Mouse (Mus musculus): ENCODE results near the gene Gnrhr. TPM values are rescaled to one million over a fixed set of nuclear protein-coding genes. Genes with fewer than 3 reads are reported as not detected.

Gnrhr gene
- polyA plus RNA-seq, 1 experiment: not detected

GRCm38 (mm10) chr5:86190290-86190689, 7.4 kb downstream of the Gnrhr start:
- Histone ChIP-seq H3K4me1 (ENCODE audit: control insufficient read depth, insufficient read depth, insufficient read length, low read length) (no peaks in the 10 kb centered on the region), H3K27me3 (ENCODE audit: control insufficient read depth, insufficient read depth, low read length) (no peaks in the 10 kb centered on the region), H3K4me3 (ENCODE audit: low read depth, low read length) (no peak overlapping the region), H3K36me3 (ENCODE audit: control insufficient read depth, insufficient read depth, low read length) (no peaks in the 10 kb centered on the region), H3K27ac (ENCODE audit: insufficient read depth, low read depth, low read length) (no peak overlapping the region)
- 62% methylated on average over 15 of the region's 15 CpGs for WGBS
- TF ChIP-seq CTCF (IDR thresholded peaks at IDR 0.05; ENCODE audit: extremely low read depth, insufficient read length, insufficient replicate concordance, low read depth, low read length): no peak
- TF ChIP-seq POLR2A (IDR thresholded peaks at IDR 0.05; ENCODE audit: low read depth, low read length): no peak

- Histone ChIP-seq H3K27me3 (ENCODE audit: control insufficient read depth, insufficient read depth, low read length) (no peaks in the 10 kb centered on the region), H3K4me1 (ENCODE audit: control insufficient read depth, insufficient read depth, insufficient read length, low read length) (no peaks in the 10 kb centered on the region), H3K27ac (ENCODE audit: insufficient read depth, low read depth, low read length) (no peak overlapping the region), H3K4me3 (ENCODE audit: low read depth, low read length) (no peak overlapping the region), H3K36me3 (ENCODE audit: control insufficient read depth, insufficient read depth, low read length) (no peaks in the 10 kb centered on the region)
- TF ChIP-seq POLR2A (IDR thresholded peaks at IDR 0.05; ENCODE audit: low read depth, low read length) (no peak), CTCF (IDR thresholded peaks at IDR 0.05; ENCODE audit: extremely low read depth, insufficient read length, insufficient replicate concordance, low read depth, low read length) (no peak)
- 41% methylated on average over 6 of the region's 6 CpGs for WGBS
Observed at GRCm38 (mm10) chr5:86187441-86187840, 10.3 kb downstream of the Gnrhr start.

GRCm38 (mm10) chr5:86173778-86174177, 23.9 kb downstream of the Gnrhr start:
- Histone ChIP-seq H3K4me1 (ENCODE audit: control insufficient read depth, insufficient read depth, insufficient read length, low read length) (no peaks in the 10 kb centered on the region; the same call in 1 of the 2 replicates), H3K27me3 (ENCODE audit: control insufficient read depth, insufficient read depth, low read length) (no peaks in the 10 kb centered on the region), H3K36me3 (ENCODE audit: control insufficient read depth, insufficient read depth, low read length) (no peaks in the 10 kb centered on the region), H3K27ac (ENCODE audit: insufficient read depth, low read depth, low read length) (no peak overlapping the region), H3K4me3 (ENCODE audit: low read depth, low read length) (no peak overlapping the region)
- WGBS: 65% methylated on average over 2 of the region's 2 CpGs
- TF ChIP-seq POLR2A (IDR thresholded peaks at IDR 0.05; ENCODE audit: low read depth, low read length) (no peak), CTCF (IDR thresholded peaks at IDR 0.05; ENCODE audit: extremely low read depth, insufficient read length, insufficient replicate concordance, low read depth, low read length) (no peak)

DNA sequence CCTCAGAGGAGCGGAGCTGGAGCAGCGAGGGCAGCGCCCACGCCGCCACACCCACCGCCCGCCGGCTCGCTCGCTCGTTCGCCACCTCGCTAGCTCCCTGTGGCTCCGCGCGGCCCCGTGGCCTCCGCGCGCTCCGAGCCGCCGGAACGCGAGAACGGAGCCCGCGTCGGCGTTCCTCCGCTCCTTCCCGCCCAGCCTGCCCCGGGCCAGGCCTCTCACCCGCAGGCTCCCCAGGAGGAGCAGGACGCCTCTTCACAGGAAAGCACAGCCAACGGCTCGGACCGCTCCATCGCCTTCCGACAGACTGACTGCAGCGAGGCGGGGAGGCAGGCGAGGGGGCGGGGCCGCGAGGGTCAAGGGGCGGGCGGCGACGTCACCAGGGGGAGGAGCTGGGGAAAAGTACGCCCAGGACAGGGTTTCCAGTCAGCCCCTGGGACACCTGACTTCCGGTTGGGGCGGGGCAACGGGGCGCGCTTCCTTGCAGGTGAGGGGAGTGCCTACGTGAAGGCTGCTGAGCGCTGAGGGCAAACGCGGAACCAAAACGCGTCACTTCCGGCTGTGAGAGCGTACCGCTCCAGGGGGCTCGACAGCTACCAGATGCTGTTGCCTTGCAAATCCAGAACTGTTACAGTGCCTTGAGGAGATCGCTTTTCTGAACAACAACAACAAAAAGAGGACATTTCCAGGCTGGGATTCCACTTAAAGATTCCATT, 25.1 kb downstream of the Gnrhr start, which contains the start of gene Uba6:
Uba6 (minus strand) TSS at position 355 of the 713 bp plus-strand sequence.
- Histone ChIP-seq H3K27ac (ENCODE audit: insufficient read depth, low read depth, low read length) (peak within 1 kb of the TSS; percentile 62), H3K27me3 (ENCODE audit: control insufficient read depth, insufficient read depth, low read length) (no peaks in the 10 kb centered on the region), H3K4me3 (ENCODE audit: low read depth, low read length) (peak within 1 kb of the TSS; percentile 95), H3K4me1 (ENCODE audit: control insufficient read depth, insufficient read depth, insufficient read length, low read length) (no peaks in the 10 kb centered on the region; the same call in 1 of the 2 replicates), H3K36me3 (ENCODE audit: control insufficient read depth, insufficient read depth, low read length) (peaks cover 6% of the 10 kb centered on the region; the same call in 1 of the 2 replicates)
- TF ChIP-seq POLR2A (IDR thresholded peaks at IDR 0.05; ENCODE audit: low read depth, low read length) (peak; percentile 44; the same call in 1 of the 2 replicates), CTCF (IDR thresholded peaks at IDR 0.05; ENCODE audit: extremely low read depth, insufficient read length, insufficient replicate concordance, low read depth, low read length) (no peak)
- under 1% methylated on average over 66 of the region's 67 CpGs for WGBS

DNA sequence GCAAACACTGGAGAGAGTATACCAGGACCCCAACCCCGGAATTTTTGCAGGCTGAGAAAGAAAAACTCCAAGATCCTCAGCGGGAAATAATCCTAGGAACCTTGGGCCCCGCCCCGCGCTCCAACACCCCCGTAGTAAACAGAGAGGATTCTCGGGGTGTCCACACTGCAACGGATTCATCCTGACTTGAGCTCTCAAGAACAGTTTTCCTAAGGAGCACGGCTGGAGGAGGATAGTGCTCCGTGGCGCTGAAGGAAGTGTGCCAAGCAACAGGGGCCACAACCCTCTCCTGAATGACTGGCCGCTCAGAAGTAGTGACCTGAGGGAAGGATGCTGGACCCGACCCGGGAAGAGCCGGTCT, 25.6 kb downstream of the Gnrhr start:
- H3K27me3 ChIP-seq (ENCODE audit: control insufficient read depth, insufficient read depth, low read length): no peaks in the 10 kb centered on the region
- under 1% methylated on average over 15 of the region's 15 CpGs for WGBS
- peak overlapping the region; percentile 62 for H3K27ac ChIP-seq (ENCODE audit: insufficient read depth, low read depth, low read length)
- peaks cover 6% of the 10 kb centered on the region; the same call in 1 of the 2 replicates for H3K36me3 ChIP-seq (ENCODE audit: control insufficient read depth, insufficient read depth, low read length)
- H3K4me3 ChIP-seq (ENCODE audit: low read depth, low read length): peak overlapping the region; percentile 95
- H3K4me1 ChIP-seq (ENCODE audit: control insufficient read depth, insufficient read depth, insufficient read length, low read length): no peaks in the 10 kb centered on the region; the same call in 1 of the 2 replicates
- no peak for TF ChIP-seq CTCF (IDR thresholded peaks at IDR 0.05; ENCODE audit: extremely low read depth, insufficient read length, insufficient replicate concordance, low read depth, low read length)

Other genes starting within 250 kb of the Gnrhr start
- 1.6 and 2.3 TPM in 2 replicates for gene Cenpc1, start 132.3 kb downstream of the Gnrhr start, polyA plus RNA-seq (2012; rRNA removed)
- gene Stap1, start 126.2 kb downstream of the Gnrhr start, polyA plus RNA-seq (2012; rRNA removed): 0.15 and 0.25 TPM in 2 replicates
- 0.19 and 0.56 TPM in 2 replicates for gene Uba6, start 25.1 kb downstream of the Gnrhr start, polyA plus RNA-seq (2012; rRNA removed)
- gene Tmprss11c, start 91.4 kb upstream of the Gnrhr start, polyA plus RNA-seq (2012; rRNA removed): not detected in 2 replicates
- not detected in 2 replicates for gene Tmprss11d, start 175.5 kb upstream of the Gnrhr start, polyA plus RNA-seq (2012; rRNA removed)